In the genomic region with DNA sequence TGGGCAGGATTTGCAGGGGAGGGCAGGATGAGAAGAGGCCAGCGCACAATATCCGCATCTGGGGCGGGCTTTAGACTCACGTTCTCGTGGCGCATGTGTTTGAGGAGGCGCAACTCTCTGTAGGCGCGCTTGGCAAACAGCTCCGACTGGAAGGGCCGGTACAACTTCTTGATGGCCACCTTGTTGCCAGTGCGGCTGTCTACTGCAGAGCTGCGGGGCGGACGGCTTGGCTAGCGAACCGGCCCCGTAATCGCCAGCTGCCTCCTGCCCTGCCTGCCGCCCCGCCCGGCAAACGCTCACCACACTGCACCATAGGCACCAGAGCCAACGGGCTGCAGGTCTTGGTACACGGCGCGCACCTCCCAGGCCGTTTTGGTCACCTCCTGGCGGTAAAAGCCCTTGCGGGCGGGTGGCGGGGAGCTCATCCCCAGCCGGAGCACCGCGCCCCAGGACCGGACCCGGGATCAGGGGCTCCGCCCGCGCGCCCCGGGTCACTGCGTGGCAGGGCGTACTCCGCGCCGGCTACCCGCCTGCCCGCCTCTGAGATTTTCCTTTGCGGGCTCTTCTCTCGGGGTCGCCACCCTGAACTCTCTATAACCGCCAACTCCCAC, we compare ENCODE assay signal across 7 mouse cellular contexts. TPM values are rescaled to one million over a fixed set of nuclear protein-coding genes. Genes with fewer than 3 reads are reported as not detected.
DNase-seq lines count a peak whose midpoint lies in the region; ATAC-seq and TF ChIP-seq lines count a peak whose summit lies in the region.

No protein-coding gene starts in this region.

- no peak for TF ChIP-seq POLR2A in ES-Bruce4 (IDR thresholded peaks at IDR 0.05; ENCODE audit: insufficient read depth, low read length)
- no peak for TF ChIP-seq POLR2A in bone marrow macrophage, adult 2 months (IDR thresholded peaks at IDR 0.05; ENCODE audit: borderline replicate concordance, low read depth, low read length)

- H3K9me3 ChIP-seq in ES-Bruce4 (replicated peaks; ENCODE audit: control insufficient read depth, insufficient read depth, low read length, poor library complexity, severe bottlenecking): no peaks in the 10 kb centered on the region
- no peaks in the 10 kb centered on the region for H3K9me3 ChIP-seq in forebrain, embryonic 14.5 days (replicated peaks; ENCODE audit: control insufficient read depth, low read length)
- H3K9me3 ChIP-seq in midbrain, embryonic 10.5 days (replicated peaks): no peaks in the 10 kb centered on the region

- TF ChIP-seq EP300 in ES-Bruce4 (IDR thresholded peaks at IDR 0.05; ENCODE audit: insufficient read depth, low read depth, low read length): no peak

- TF ChIP-seq CTCF in ES-Bruce4 (IDR thresholded peaks at IDR 0.05; ENCODE audit: low read depth, low read length): no peak
- no peak for TF ChIP-seq CTCF in bone marrow macrophage, adult 2 months (IDR thresholded peaks at IDR 0.05; ENCODE audit: low read depth, low read length)

- H3K4me1 ChIP-seq in ES-Bruce4 (ENCODE audit: control insufficient read depth, insufficient read depth, low read length): no peaks in the 10 kb centered on the region
- H3K4me1 ChIP-seq in bone marrow macrophage, adult 2 months (ENCODE audit: control insufficient read depth, insufficient read depth, low read length): no peaks in the 10 kb centered on the region
- peaks cover 11% of the 10 kb centered on the region for H3K4me1 ChIP-seq in forebrain, embryonic 14.5 days (ENCODE audit: control insufficient read depth, insufficient read depth, low read length)
- peaks cover 48% of the 10 kb centered on the region for H3K4me1 ChIP-seq in midbrain, embryonic 10.5 days

- peak overlapping the region; percentile 96 for H3K4me2 ChIP-seq in forebrain, embryonic 14.5 days (ENCODE audit: low read length)

- H3K36me3 ChIP-seq in ES-Bruce4 (ENCODE audit: control insufficient read depth, insufficient read depth, low read length, poor library complexity, severe bottlenecking): no peaks in the 10 kb centered on the region
- peaks cover 25% of the 10 kb centered on the region for H3K36me3 ChIP-seq in forebrain, embryonic 14.5 days (ENCODE audit: control insufficient read depth, insufficient read depth, low read length)
- H3K36me3 ChIP-seq in midbrain, embryonic 10.5 days: peaks cover 40% of the 10 kb centered on the region

- under 1% methylated on average over 45 of the region's 53 CpGs for WGBS in forebrain, embryonic 14.5 days
- under 1% methylated on average over 53 of the region's 53 CpGs for WGBS in midbrain, embryonic 10.5 days

- H3K9ac ChIP-seq in ES-Bruce4 (ENCODE audit: low read depth, poor library complexity, severe bottlenecking): peak overlapping the region; percentile 81
- H3K9ac ChIP-seq in forebrain, embryonic 14.5 days (ENCODE audit: low read length): peak overlapping the region; percentile 73

- H3K27ac ChIP-seq in ES-Bruce4 (ENCODE audit: insufficient read depth, low read length): no peak overlapping the region
- H3K27ac ChIP-seq in bone marrow macrophage, adult 2 months (ENCODE audit: insufficient read depth, low read depth, low read length): no peak overlapping the region
- no peak overlapping the region for H3K27ac ChIP-seq in forebrain, embryonic 14.5 days (ENCODE audit: low read depth, low read length)
- peak overlapping the region; percentile 92 for H3K27ac ChIP-seq in midbrain, embryonic 10.5 days (replicated peaks)

- ATAC-seq in forebrain, embryonic 14.5 days: peak; percentile 47

- H3K4me3 ChIP-seq in ES-Bruce4 (ENCODE audit: low read depth, low read length): peak overlapping the region; percentile 71
- H3K4me3 ChIP-seq in bone marrow macrophage, adult 2 months (ENCODE audit: insufficient read depth, low read length): peak overlapping the region; percentile 29
- peak overlapping the region; percentile 47 for H3K4me3 ChIP-seq in forebrain, embryonic 14.5 days (ENCODE audit: low read depth, low read length)
- peak overlapping the region; percentile 85 for H3K4me3 ChIP-seq in midbrain, embryonic 10.5 days

- no peaks in the 10 kb centered on the region for H3K27me3 ChIP-seq in ES-Bruce4 (ENCODE audit: control insufficient read depth, insufficient read depth, low read length, poor library complexity, severe bottlenecking)
- no peaks in the 10 kb centered on the region for H3K27me3 ChIP-seq in forebrain, embryonic 14.5 days (replicated peaks; ENCODE audit: control insufficient read depth, insufficient read depth, low read length)
- H3K27me3 ChIP-seq in midbrain, embryonic 10.5 days (ENCODE audit: low read depth, poor library complexity, severe bottlenecking): peaks cover 42% of the 10 kb centered on the region

- peak; percentile 33 for DNase-seq in forebrain, embryonic 14.5 days (ENCODE audit: low spot score)
- peak; percentile 57 for DNase-seq in heart, postnatal 4 days
- DNase-seq in left cerebral cortex, adult 9 months (ENCODE audit: low spot score in 2 of 2): peak; percentile 51 to 87
- peak; percentile 54 for DNase-seq in midbrain, embryonic 10.5 days (ENCODE audit: low spot score)
- DNase-seq in telencephalon, adult 2 months (ENCODE audit: low read depth, low spot score): peak; percentile 73

RNA-seq across cellular contexts. Expression of gene Mapk12, which starts 0.3 kb away (rescaled TPM):
- 33.2 and 38.2 TPM in 2 replicates for polyA plus RNA-seq in ES-Bruce4 (2011; ENCODE audit: insufficient read depth, insufficient read length, low read depth, missing spikeins)
- polyA plus RNA-seq in bone marrow macrophage, adult 2 months (2012; ENCODE audit: insufficient read depth, insufficient read length, missing spikeins): not detected in 2 replicates
- polyA plus RNA-seq in forebrain, embryonic 14.5 days (2014; fragmentation: Nextera tagmentation; extraction: Ambion mirVana): 4.8 and 5.1 TPM in 2 replicates
- total RNA-seq in heart, postnatal 4 days (2021): 10 to 100 TPM; 28.8 to 28.9 TPM
- polyA plus RNA-seq in midbrain, embryonic 10.5 days (2016; fragmentation: Nextera tagmentation; extraction: Ambion mirVana): 31.8 and 36.7 TPM in 2 replicates

RNA-seq across cellular contexts. Expression of gene Mapk11, which starts 9.3 kb away (rescaled TPM):
- 9.1 and 9.3 TPM in 2 replicates for polyA plus RNA-seq in ES-Bruce4 (2011; ENCODE audit: insufficient read depth, insufficient read length, low read depth, missing spikeins)
- 2.2 and 2.7 TPM in 2 replicates for polyA plus RNA-seq in bone marrow macrophage, adult 2 months (2012; ENCODE audit: insufficient read depth, insufficient read length, missing spikeins)
- 28.1 and 30.1 TPM in 2 replicates for polyA plus RNA-seq in forebrain, embryonic 14.5 days (2014; fragmentation: Nextera tagmentation; extraction: Ambion mirVana)
- 1 to 10 TPM; 4.1 to 5.4 TPM for total RNA-seq in heart, postnatal 4 days (2021)
- 38.8 and 47.4 TPM in 2 replicates for polyA plus RNA-seq in midbrain, embryonic 10.5 days (2016; fragmentation: Nextera tagmentation; extraction: Ambion mirVana)

RNA-seq across cellular contexts. Expression of gene Hdac10, which starts 11.7 kb away (rescaled TPM):
- 4.6 and 4.8 TPM in 2 replicates for polyA plus RNA-seq in ES-Bruce4 (2011; ENCODE audit: insufficient read depth, insufficient read length, low read depth, missing spikeins)
- polyA plus RNA-seq in bone marrow macrophage, adult 2 months (2012; ENCODE audit: insufficient read depth, insufficient read length, missing spikeins): 13.3 and 16.3 TPM in 2 replicates
- polyA plus RNA-seq in forebrain, embryonic 14.5 days (2014; fragmentation: Nextera tagmentation; extraction: Ambion mirVana): 18.4 and 25.4 TPM in 2 replicates
- 1 to 10 TPM; 9.0 to 9.5 TPM for total RNA-seq in heart, postnatal 4 days (2021)
- polyA plus RNA-seq in midbrain, embryonic 10.5 days (2016; fragmentation: Nextera tagmentation; extraction: Ambion mirVana): 18.7 and 20.3 TPM in 2 replicates

RNA-seq across cellular contexts. Expression of gene Tubgcp6, which starts 17.2 kb away (rescaled TPM):
- polyA plus RNA-seq in ES-Bruce4 (2011; ENCODE audit: insufficient read depth, insufficient read length, low read depth, missing spikeins): 21.1 and 26.9 TPM in 2 replicates
- 10.4 and 15.4 TPM in 2 replicates for polyA plus RNA-seq in bone marrow macrophage, adult 2 months (2012; ENCODE audit: insufficient read depth, insufficient read length, missing spikeins)
- 15.9 and 17.0 TPM in 2 replicates for polyA plus RNA-seq in forebrain, embryonic 14.5 days (2014; fragmentation: Nextera tagmentation; extraction: Ambion mirVana)
- 10 to 100 TPM; 15.9 to 16.1 TPM for total RNA-seq in heart, postnatal 4 days (2021)
- polyA plus RNA-seq in midbrain, embryonic 10.5 days (2016; fragmentation: Nextera tagmentation; extraction: Ambion mirVana): 24.7 and 25.6 TPM in 2 replicates

RNA-seq across cellular contexts. Expression of gene Plxnb2, which starts 40.4 kb away (rescaled TPM):
- 86.1 and 96.7 TPM in 2 replicates for polyA plus RNA-seq in ES-Bruce4 (2011; ENCODE audit: insufficient read depth, insufficient read length, low read depth, missing spikeins)
- 432 and 457 TPM in 2 replicates for polyA plus RNA-seq in bone marrow macrophage, adult 2 months (2012; ENCODE audit: insufficient read depth, insufficient read length, missing spikeins)
- 101 TPM in 2 replicates for polyA plus RNA-seq in forebrain, embryonic 14.5 days (2014; fragmentation: Nextera tagmentation; extraction: Ambion mirVana)
- total RNA-seq in heart, postnatal 4 days (2021): 100 to 1,000 TPM; 132 to 137 TPM
- 130 and 144 TPM in 2 replicates for polyA plus RNA-seq in midbrain, embryonic 10.5 days (2016; fragmentation: Nextera tagmentation; extraction: Ambion mirVana)

Comparison
In these comparisons a context has a peak if more than half of its experiments do, and no peak if none do; other contexts are left out.
1. H3K4me3 ChIP-seq: peak in every context shown above with its lines; median percentile 85 in midbrain, embryonic 10.5 days; 71 in ES-Bruce4; 47 in forebrain, embryonic 14.5 days; 29 in bone marrow macrophage, adult 2 months.